Mouse (Mus musculus) ES-Bruce4 (cell line): ENCODE data around the gene Glb1l. TPM values are rescaled to one million over a fixed set of nuclear protein-coding genes. Genes with fewer than 3 reads are reported as not detected.
A peak's percentile ranks its signal among the peaks of the same experiment; 100 is the strongest.

Experiments
- H3K27ac ChIP-seq: 2 replicates; pipeline ENCODE4 v1.5.1; 2012; ENCODE audit warnings: low read length, inconsistent platforms; ENCODE audit not compliant: insufficient read depth
- H3K27me3 ChIP-seq: 2 replicates; pipeline ENCODE4 v1.6.1; 2012; ENCODE audit warnings: mild to moderate bottlenecking, low read length, inconsistent platforms; ENCODE audit not compliant: control insufficient read depth, poor library complexity, insufficient read depth, severe bottlenecking
- H3K36me3 ChIP-seq: 2 replicates; pipeline ENCODE4 v1.6.1; 2012; ENCODE audit warnings: inconsistent platforms, mild to moderate bottlenecking, low read length, moderate library complexity; ENCODE audit not compliant: control insufficient read depth, poor library complexity, insufficient read depth, severe bottlenecking
- H3K4me1 ChIP-seq: one replicate; pipeline ENCODE4 v1.8.1; 2011; ENCODE audit warnings: low read length; ENCODE audit not compliant: control insufficient read depth, insufficient read depth
- H3K4me3 ChIP-seq: 2 replicates; pipeline ENCODE4 v1.5.1; 2011; ENCODE audit warnings: low read depth, mild to moderate bottlenecking, low read length
- H3K9ac ChIP-seq: 2 replicates; pipeline ENCODE4 v1.6.1; 2012; ENCODE audit warnings: low read depth, mild to moderate bottlenecking, inconsistent platforms; ENCODE audit not compliant: poor library complexity, severe bottlenecking
- H3K9me3 ChIP-seq: replicated peaks from 2 replicates; pipeline ENCODE4 v1.6.1; 2012; ENCODE audit warnings: mild to moderate bottlenecking, low read length, inconsistent platforms; ENCODE audit not compliant: control insufficient read depth, poor library complexity, insufficient read depth, severe bottlenecking
- CTCF ChIP-seq: IDR thresholded peaks from one replicate; pipeline ENCODE4 v1.8.1; 2011; ENCODE audit warnings: low read depth, low read length
- EP300 ChIP-seq: IDR thresholded peaks from 2 replicates; pipeline ENCODE4 v1.6.1; 2011; ENCODE audit warnings: low read depth, low read length; ENCODE audit not compliant: insufficient read depth
- POLR2A ChIP-seq: IDR thresholded peaks from one replicate; pipeline ENCODE4 v1.8.1; 2011; ENCODE audit warnings: low read length; ENCODE audit not compliant: insufficient read depth
- polyA plus RNA-seq: library from polyadenylated mRNA; stranded (reverse); fragments of >200 nt; gene quantifications from 2 replicates; pipeline ENCODE4 v1.2.4, GENCODE M21; 2011; ENCODE audit warnings: low read depth; ENCODE audit not compliant: missing spikeins, insufficient read depth, insufficient read length

Glb1l gene
- polyA plus RNA-seq, 1 experiment = 5.1 TPM

DNA sequence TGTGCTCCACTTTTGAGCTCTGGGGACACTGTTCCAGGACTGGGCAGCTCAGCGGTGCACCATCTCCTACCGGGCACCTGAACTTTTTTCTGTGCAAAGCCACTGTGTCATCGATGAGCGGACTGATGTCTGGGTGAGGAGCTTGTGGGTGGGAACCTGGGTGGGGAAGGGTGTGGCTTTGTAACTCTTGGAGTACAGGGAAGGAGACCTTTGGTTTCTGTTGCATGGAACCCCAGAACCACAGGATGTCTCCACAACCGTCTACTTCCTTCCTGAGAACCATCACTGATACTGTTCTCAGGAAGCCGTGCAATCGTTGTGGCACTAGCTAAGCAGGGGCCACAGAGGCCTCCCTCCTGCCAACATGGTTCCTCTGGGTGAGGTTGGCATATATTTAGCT, 2.5 kb upstream of the Glb1l start:
- Histone ChIP-seq H3K4me3 (no peak overlapping the region), H3K9ac (no peak overlapping the region), H3K4me1 (peaks cover 4% of the 10 kb centered on the region), H3K9me3 (no peaks in the 10 kb centered on the region), H3K36me3 (peaks cover 42% of the 10 kb centered on the region), H3K27ac (no peak overlapping the region), H3K27me3 (no peaks in the 10 kb centered on the region)
- TF ChIP-seq POLR2A (no peak), EP300 (no peak), CTCF (no peak)

- Histone ChIP-seq H3K27me3 (no peaks in the 10 kb centered on the region), H3K4me3 (no peak overlapping the region), H3K36me3 (peaks cover 42% of the 10 kb centered on the region), H3K4me1 (peaks cover 4% of the 10 kb centered on the region), H3K9ac (no peak overlapping the region), H3K27ac (no peak overlapping the region), H3K9me3 (no peaks in the 10 kb centered on the region)
- TF ChIP-seq EP300 = no peak
These were observed 1.9 kb upstream of the Glb1l start for GRCm38 (mm10) chr1:75212542-75212941.

DNA sequence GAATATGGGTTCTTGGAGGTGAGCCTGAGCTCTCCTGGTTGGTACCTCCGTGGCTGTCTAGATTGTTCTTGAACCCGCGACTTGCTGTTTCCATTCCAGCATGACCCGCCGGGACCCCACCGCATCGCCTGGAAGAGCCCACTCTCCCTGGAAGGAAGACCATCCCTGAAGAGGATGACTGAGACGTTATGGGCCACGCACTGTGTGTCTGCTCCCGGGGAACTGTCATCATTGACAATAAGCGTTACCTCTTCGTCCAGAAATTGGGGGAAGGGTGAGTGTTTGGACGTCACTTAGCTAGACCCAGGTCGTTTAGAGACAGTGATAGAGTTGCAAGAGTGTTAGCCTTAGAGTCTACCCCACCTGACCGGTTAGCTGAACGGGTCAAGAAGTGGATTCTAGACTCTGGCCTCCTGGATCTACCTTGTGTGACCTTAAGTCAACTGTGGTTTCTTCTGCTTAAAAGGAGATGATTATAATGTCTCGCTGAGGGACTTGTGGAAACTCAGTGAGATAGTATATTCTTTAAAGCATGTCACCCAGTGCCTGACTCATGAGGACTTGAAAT, 612 bp upstream of the Glb1l start:
- no peaks in the 10 kb centered on the region for H3K9me3 ChIP-seq
- no peaks in the 10 kb centered on the region for H3K27me3 ChIP-seq
- H3K9ac ChIP-seq = peak overlapping the region; percentile 79
- H3K4me1 ChIP-seq = peaks cover 2% of the 10 kb centered on the region
- peak overlapping the region; percentile 97 for H3K4me3 ChIP-seq
- H3K27ac ChIP-seq = no peak overlapping the region
- TF ChIP-seq EP300 (no peak), POLR2A (no peak), CTCF (no peak)
- peaks cover 32% of the 10 kb centered on the region for H3K36me3 ChIP-seq

DNA sequence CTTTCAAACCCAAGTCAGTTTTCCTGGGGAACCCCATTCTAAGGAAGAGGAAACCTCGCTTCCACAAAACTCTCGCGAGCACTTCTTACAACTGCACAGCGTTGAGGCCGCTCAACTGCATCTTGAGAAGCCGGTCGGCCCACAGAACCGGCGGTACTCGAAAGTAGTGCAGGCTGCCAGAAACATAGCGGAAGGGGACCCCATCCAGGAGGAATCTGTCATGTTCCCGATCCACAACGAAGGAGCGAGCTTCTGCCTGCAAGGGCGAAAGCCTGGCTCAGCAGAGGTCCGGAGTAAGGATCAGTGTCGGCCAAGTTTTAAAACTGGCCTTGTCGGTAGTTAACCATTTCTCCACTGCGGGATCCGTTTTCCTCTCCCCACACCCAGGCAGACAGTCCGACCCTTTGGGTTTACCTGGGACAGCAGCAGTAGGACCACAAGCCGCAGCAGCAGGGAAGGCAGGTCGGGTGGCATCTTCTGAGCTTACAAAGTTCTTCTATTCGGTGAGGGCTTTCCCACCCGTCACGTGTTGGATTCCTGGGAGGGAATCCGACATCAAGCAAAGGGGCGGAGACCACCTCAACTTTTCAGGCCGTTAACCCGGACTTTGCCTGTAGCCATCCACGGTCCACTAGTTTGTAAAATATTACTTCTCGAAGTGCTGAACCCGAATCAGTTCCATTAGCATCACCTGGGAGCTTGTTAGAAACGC, 1.5 kb downstream of the Glb1l start:
- Histone ChIP-seq H3K4me3 (peak overlapping the region; percentile 64), H3K9me3 (no peaks in the 10 kb centered on the region), H3K9ac (peak overlapping the region; percentile 55), H3K4me1 (peaks cover 2% of the 10 kb centered on the region), H3K27me3 (no peaks in the 10 kb centered on the region), H3K27ac (no peak overlapping the region), H3K36me3 (peaks cover 12% of the 10 kb centered on the region)
- TF ChIP-seq CTCF (no peak), EP300 (no peak), POLR2A (no peak)

DNA sequence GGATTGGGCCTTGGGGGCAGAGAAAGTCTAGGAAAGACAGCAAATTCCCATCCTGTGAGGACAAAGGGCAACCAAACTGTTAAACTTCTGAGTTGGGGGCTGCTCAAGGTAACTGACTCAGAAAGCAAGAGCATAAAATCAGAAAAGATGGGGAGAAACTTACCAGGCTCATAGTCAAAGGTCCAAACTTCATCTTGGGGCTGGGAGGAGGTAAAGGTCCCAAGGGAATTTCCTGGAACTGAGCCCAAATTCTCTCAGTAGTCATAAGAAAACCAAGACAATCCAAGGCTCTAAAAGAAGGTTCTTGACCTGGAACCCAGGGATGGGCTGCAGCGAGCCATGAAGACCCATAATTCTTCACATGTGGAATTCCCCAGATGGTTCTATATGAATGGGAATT, 9.4 kb downstream of the Glb1l start:
- Histone ChIP-seq H3K27ac (no peak overlapping the region), H3K9ac (no peak overlapping the region), H3K36me3 (peaks cover 8% of the 10 kb centered on the region), H3K9me3 (no peaks in the 10 kb centered on the region), H3K4me1 (no peaks in the 10 kb centered on the region), H3K27me3 (no peaks in the 10 kb centered on the region), H3K4me3 (no peak overlapping the region)
- no peak for TF ChIP-seq EP300
- TF ChIP-seq CTCF = no peak
- no peak for TF ChIP-seq POLR2A

DNA sequence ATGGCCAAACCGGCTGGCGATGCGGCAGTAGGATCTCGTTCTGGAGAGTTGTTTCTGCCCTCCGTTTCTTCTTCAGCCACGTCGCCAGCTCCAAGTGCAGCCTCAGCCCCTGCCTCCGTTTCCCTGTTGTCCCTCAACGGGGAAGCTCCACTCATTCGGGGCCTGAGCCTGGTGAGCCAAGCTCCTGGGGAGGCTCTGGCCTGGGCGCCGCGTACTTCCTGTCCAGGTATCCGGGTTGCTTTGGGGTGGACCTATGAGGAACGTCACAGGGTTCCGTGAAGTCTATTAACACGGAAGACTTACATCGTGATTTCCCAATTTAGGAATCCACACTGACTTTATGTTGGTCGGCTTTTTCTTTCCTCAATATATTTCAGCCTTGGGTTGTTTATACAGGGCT, 18.2 kb downstream of the Glb1l start:
- H3K27me3 ChIP-seq = no peaks in the 10 kb centered on the region
- peak overlapping the region; percentile 76 for H3K4me3 ChIP-seq
- TF ChIP-seq EP300 = no peak
- TF ChIP-seq CTCF = no peak
- no peak for TF ChIP-seq POLR2A
- peak overlapping the region; percentile 58 for H3K9ac ChIP-seq
- H3K27ac ChIP-seq = peak overlapping the region; percentile 22; the same call in 1 of the 2 replicates
- H3K4me1 ChIP-seq = no peaks in the 10 kb centered on the region
- 0 out of 2 replicates have a peak, but pooled peaks cover 5% of the 10 kb centered on the region for H3K36me3 ChIP-seq
- H3K9me3 ChIP-seq = no peaks in the 10 kb centered on the region
